Mouse (Mus musculus) heart, embryonic 15.5 days (tissue): ENCODE data around the gene Tbca. TPM values are rescaled to one million over a fixed set of nuclear protein-coding genes. Genes with fewer than 3 reads are reported as not detected.

Experiments used
- ATAC-seq: fragments of 200-750 bp; cut with Nextera tagmentation; replicated peaks from 2 replicates; pipeline ENCODE4 v1.8.0; 2017; ENCODE audit warnings: low read depth, moderate TSS enrichment; ENCODE audit not compliant: insufficient number of reproducible peaks, insufficient read depth, low FRiP score
- H3K27ac ChIP-seq: fragments of 300-500 bp; sonication (generic); 2 replicates; pipeline ENCODE4 v1.5.1; 2015; ENCODE audit warnings: mild to moderate bottlenecking, inconsistent platforms
- H3K27me3 ChIP-seq: fragments of 300-500 bp; sonication (generic); 2 replicates; pipeline ENCODE4 v1.6.1; 2015; ENCODE audit warnings: inconsistent platforms
- H3K36me3 ChIP-seq: fragments of 300-500 bp; sonication (generic); 2 replicates; pipeline ENCODE4 v1.6.1; 2015; ENCODE audit warnings: mild to moderate bottlenecking, inconsistent platforms
- H3K4me1 ChIP-seq: fragments of 300-500 bp; sonication (generic); replicated peaks from 2 replicates; pipeline ENCODE4 v1.6.1; 2015; ENCODE audit warnings: inconsistent platforms
- H3K4me2 ChIP-seq: fragments of 300-500 bp; sonication (generic); 2 replicates; pipeline ENCODE4 v1.6.1; 2015; ENCODE audit warnings: inconsistent platforms, mild to moderate bottlenecking, moderate library complexity
- H3K4me3 ChIP-seq: fragments of 300-500 bp; sonication (generic); 2 replicates; pipeline ENCODE4 v1.5.1; 2015; ENCODE audit warnings: mild to moderate bottlenecking, inconsistent platforms
- H3K9ac ChIP-seq: fragments of 300-500 bp; sonication (generic); 2 replicates; pipeline ENCODE4 v1.6.1; 2015; ENCODE audit warnings: mild to moderate bottlenecking, inconsistent platforms
- H3K9me3 ChIP-seq: fragments of 300-500 bp; sonication (generic); replicated peaks from 2 replicates; pipeline ENCODE4 v1.6.1; 2016; ENCODE audit warnings: inconsistent platforms
- WGBS: fragments of 180-500 bp; shearing (Covaris S2); methylation state at CpG from one replicate; pipeline ENCODE4 v1.1.7; 2015; ENCODE audit warnings: mixed read lengths; 5-methylcytosine and 5-hydroxymethylcytosine counted together
- polyA plus RNA-seq: library from polyadenylated mRNA; unstranded; fragments of >200 nt; fragmentation: Nextera tagmentation; extraction: Ambion mirVana; gene quantifications from 2 replicates; pipeline ENCODE4 v1.2.1, GENCODE M21; 2015

Gene Tbca
- polyA plus RNA-seq, 1 experiment from 2014 or later: 214 TPM

GRCm38 (mm10) chr13:94849351-94849750 is 60.6 kb downstream of the Tbca start:
- Histone ChIP-seq H3K4me1 (no peaks in the 10 kb centered on the region), H3K9me3 (no peaks in the 10 kb centered on the region), H3K27me3 (no peaks in the 10 kb centered on the region), H3K36me3 (no peaks in the 10 kb centered on the region), H3K4me2 (no peak overlapping the region), H3K27ac (no peak overlapping the region), H3K9ac (no peak overlapping the region), H3K4me3 (no peak overlapping the region)
- ATAC-seq: no peak
- WGBS: 61% methylated on average over 13 of the region's 13 CpGs

DNA sequence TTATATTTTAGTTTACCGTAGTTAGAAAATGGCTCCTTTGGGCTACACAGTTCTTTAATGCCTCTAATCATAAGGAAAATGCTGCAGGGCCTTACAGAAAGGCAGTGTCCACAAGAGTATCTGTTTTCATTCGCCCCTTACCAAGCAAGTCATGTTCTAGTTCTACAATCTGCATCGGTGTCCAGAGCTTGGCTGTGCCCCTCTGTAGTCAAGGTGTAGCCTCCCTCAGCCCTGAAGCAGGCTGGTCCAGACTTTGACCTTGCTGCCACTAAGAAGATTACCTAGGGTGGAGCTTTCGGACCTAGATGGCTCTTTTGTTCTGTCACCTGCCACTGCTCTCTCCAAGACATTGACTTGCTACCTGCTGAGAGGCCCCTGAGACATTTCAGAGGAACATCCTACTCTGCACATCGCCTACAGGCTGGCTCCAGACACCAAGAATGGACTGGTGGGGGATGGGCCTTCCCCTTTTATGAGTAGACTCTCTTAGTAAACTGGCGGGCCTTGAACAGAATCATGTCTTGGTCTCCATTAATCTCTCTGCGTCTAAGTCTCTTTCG is 69.4 kb downstream of the Tbca start:
- Histone ChIP-seq H3K9me3 (no peaks in the 10 kb centered on the region), H3K4me2 (no peak overlapping the region), H3K36me3 (no peaks in the 10 kb centered on the region), H3K9ac (no peak overlapping the region), H3K4me3 (no peak overlapping the region), H3K27me3 (peaks cover 23% of the 10 kb centered on the region), H3K27ac (no peak overlapping the region), H3K4me1 (no peaks in the 10 kb centered on the region)
- WGBS: 75% methylated on average over 8 of the region's 8 CpGs
- ATAC-seq: no peak

DNA sequence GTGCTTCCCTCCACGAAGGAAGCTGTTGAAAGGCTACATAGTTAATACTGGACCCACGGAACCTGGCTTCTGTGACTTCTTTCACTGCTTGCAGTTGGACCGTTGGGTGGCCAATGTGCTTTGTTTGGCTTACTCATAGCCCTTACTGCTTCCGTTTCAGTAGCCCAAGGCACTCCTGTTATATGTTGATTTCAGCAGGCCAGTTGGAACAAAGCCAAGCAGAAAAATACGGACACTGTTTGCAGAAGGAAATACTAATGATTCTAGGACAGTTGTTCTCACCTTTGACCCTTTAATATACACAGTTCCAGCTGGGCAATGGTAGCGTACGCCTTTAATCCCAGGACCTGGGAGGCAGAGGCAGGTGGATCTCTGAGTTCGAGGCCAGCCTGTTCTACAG is 70.5 kb downstream of the Tbca start:
- no peaks in the 10 kb centered on the region for H3K9me3 ChIP-seq
- WGBS: 69% methylated on average over 8 of the region's 8 CpGs

GRCm38 (mm10) chr13:94862491-94863230 is 74.0 kb downstream of the Tbca start:
- Histone ChIP-seq H3K9ac (no peak overlapping the region), H3K4me2 (no peak overlapping the region), H3K27ac (no peak overlapping the region), H3K36me3 (no peaks in the 10 kb centered on the region), H3K4me3 (no peak overlapping the region), H3K27me3 (peaks cover 64% of the 10 kb centered on the region), H3K4me1 (no peaks in the 10 kb centered on the region), H3K9me3 (no peaks in the 10 kb centered on the region)
- WGBS: 51% methylated on average over 5 of the region's 5 CpGs
- ATAC-seq: no peak

More for the DNA sequence above, 70.5 kb downstream of the Tbca start:
- Histone ChIP-seq H3K27me3 (peaks cover 32% of the 10 kb centered on the region), H3K4me2 (no peak overlapping the region), H3K36me3 (no peaks in the 10 kb centered on the region), H3K27ac (no peak overlapping the region), H3K4me1 (no peaks in the 10 kb centered on the region), H3K4me3 (no peak overlapping the region), H3K9ac (no peak overlapping the region)
- no peak for ATAC-seq

GRCm38 (mm10) chr13:94866906-94867305 is 78.2 kb downstream of the Tbca start:
- no peak for ATAC-seq
- no peaks in the 10 kb centered on the region for H3K36me3 ChIP-seq
- WGBS: 32% methylated on average over 2 of the region's 2 CpGs
- H3K9me3 ChIP-seq: no peaks in the 10 kb centered on the region
- H3K9ac ChIP-seq: no peak overlapping the region
- H3K4me3 ChIP-seq: no peak overlapping the region
- H3K4me2 ChIP-seq: no peak overlapping the region
- peaks cover 92% of the 10 kb centered on the region for H3K27me3 ChIP-seq
- peaks cover 13% of the 10 kb centered on the region for H3K4me1 ChIP-seq
- H3K27ac ChIP-seq: no peak overlapping the region

- H3K36me3 ChIP-seq: no peaks in the 10 kb centered on the region
- no peak overlapping the region for H3K4me3 ChIP-seq
- no peak overlapping the region for H3K9ac ChIP-seq
- H3K27me3 ChIP-seq: peaks cover 93% of the 10 kb centered on the region
- H3K27ac ChIP-seq: no peak overlapping the region
- no peaks in the 10 kb centered on the region for H3K9me3 ChIP-seq
- 43% methylated on average over 4 of the region's 4 CpGs for WGBS
- no peak for ATAC-seq
- H3K4me2 ChIP-seq: no peak overlapping the region
- peaks cover 13% of the 10 kb centered on the region for H3K4me1 ChIP-seq
Observed at GRCm38 (mm10) chr13:94867772-94868171, 79.1 kb downstream of the Tbca start.

GRCm38 (mm10) chr13:94868478-94868950 is 79.8 kb downstream of the Tbca start:
- peak overlapping the region; percentile 49 for H3K9ac ChIP-seq
- peaks cover 15% of the 10 kb centered on the region for H3K4me1 ChIP-seq
- H3K9me3 ChIP-seq: no peaks in the 10 kb centered on the region
- peak overlapping the region; percentile 71 for H3K4me2 ChIP-seq
- peak overlapping the region; percentile 43 for H3K4me3 ChIP-seq
- ATAC-seq: peak; percentile 74
- H3K27me3 ChIP-seq: peaks cover 93% of the 10 kb centered on the region
- 1% methylated on average over 35 of the region's 35 CpGs for WGBS
- H3K27ac ChIP-seq: no peak overlapping the region
- H3K36me3 ChIP-seq: no peaks in the 10 kb centered on the region

- Histone ChIP-seq H3K36me3 (no peaks in the 10 kb centered on the region), H3K4me3 (peak overlapping the region; percentile 43), H3K9me3 (no peaks in the 10 kb centered on the region), H3K9ac (no peak overlapping the region), H3K4me2 (peak overlapping the region; percentile 71; the same call in 1 of the 2 replicates), H3K4me1 (peaks cover 19% of the 10 kb centered on the region), H3K27me3 (peaks cover 94% of the 10 kb centered on the region), H3K27ac (no peak overlapping the region)
- WGBS: 3% methylated on average over 8 of the region's 8 CpGs
- ATAC-seq: no peak
Observed at GRCm38 (mm10) chr13:94869541-94869940, 80.8 kb downstream of the Tbca start.

DNA sequence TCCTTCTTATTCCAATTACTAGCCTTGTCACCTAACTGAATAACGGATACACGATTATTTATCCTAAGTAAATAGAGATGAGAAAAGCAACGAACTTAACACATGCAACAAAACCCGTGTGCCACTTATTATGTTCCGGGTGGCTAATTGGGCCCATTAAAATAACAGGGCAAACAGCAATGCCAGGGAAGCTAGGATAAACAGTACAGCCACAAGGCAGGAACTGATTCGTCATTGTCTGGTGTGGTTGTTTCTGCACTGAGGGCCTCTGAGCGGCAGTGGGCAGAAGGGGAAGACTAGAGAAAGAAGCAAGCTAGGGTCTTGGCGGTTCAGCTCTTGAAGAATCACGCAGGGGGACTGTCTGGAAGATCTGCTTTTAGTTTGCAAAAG is 81.4 kb downstream of the Tbca start:
- Histone ChIP-seq H3K4me3 (no peak overlapping the region), H3K9me3 (no peaks in the 10 kb centered on the region), H3K27me3 (peaks cover 94% of the 10 kb centered on the region), H3K9ac (no peak overlapping the region), H3K36me3 (no peaks in the 10 kb centered on the region), H3K4me2 (no peak overlapping the region), H3K27ac (no peak overlapping the region), H3K4me1 (peaks cover 19% of the 10 kb centered on the region)
- 6% methylated on average over 9 of the region's 9 CpGs for WGBS
- no peak for ATAC-seq

- peaks cover 94% of the 10 kb centered on the region for H3K27me3 ChIP-seq
- no peak overlapping the region for H3K4me3 ChIP-seq
- no peaks in the 10 kb centered on the region for H3K9me3 ChIP-seq
- no peak overlapping the region for H3K9ac ChIP-seq
- no peaks in the 10 kb centered on the region for H3K36me3 ChIP-seq
- 3% methylated on average over 21 of the region's 21 CpGs for WGBS
- no peak overlapping the region for H3K4me2 ChIP-seq
- ATAC-seq: no peak
- peaks cover 21% of the 10 kb centered on the region for H3K4me1 ChIP-seq
- H3K27ac ChIP-seq: no peak overlapping the region
Observed at GRCm38 (mm10) chr13:94870461-94871186, 81.9 kb downstream of the Tbca start.

- WGBS: 2% methylated on average over 7 of the region's 7 CpGs
- Histone ChIP-seq H3K4me2 (no peak overlapping the region), H3K27me3 (peaks cover 93% of the 10 kb centered on the region), H3K4me3 (no peak overlapping the region), H3K9me3 (no peaks in the 10 kb centered on the region), H3K27ac (no peak overlapping the region), H3K9ac (no peak overlapping the region), H3K36me3 (no peaks in the 10 kb centered on the region), H3K4me1 (peaks cover 21% of the 10 kb centered on the region)
- no peak for ATAC-seq
Observed at GRCm38 (mm10) chr13:94871806-94872320, 83.2 kb downstream of the Tbca start.
